Mouse (Mus musculus) brain, embryonic 14.5 days (tissue): ENCODE measurements at regions not wholly inside any gene's neighbourhood (a gene's known extent, or its start where the extent isn't known, plus 50 kb on each side); places are given as distances from the start of the nearest gene placed in this dataset.
A peak's percentile ranks its signal among the peaks of the same experiment; 100 is the strongest.

Experiments
- DNase-seq: peaks from one replicate; pipeline ENCODE4 v3.0.0-alpha.2; 2011; ENCODE audit warnings: low read depth
- CTCF ChIP-seq: fragments of 200-500 bp; IDR thresholded peaks from 2 replicates; pipeline ENCODE4 v1.5.1; 2012; ENCODE audit warnings: inconsistent platforms, mild to moderate bottlenecking, moderate library complexity, borderline replicate concordance; ENCODE audit not compliant: insufficient read depth, insufficient read length; ENCODE audit errors: extremely low read depth
- POLR2A ChIP-seq: fragments of 200-500 bp; IDR thresholded peaks from 2 replicates; pipeline ENCODE4 v1.6.1; 2012; ENCODE audit warnings: mild to moderate bottlenecking, inconsistent platforms, borderline replicate concordance; ENCODE audit not compliant: poor library complexity, insufficient read depth, insufficient read length, severe bottlenecking; ENCODE audit errors: extremely low read depth

DNA sequence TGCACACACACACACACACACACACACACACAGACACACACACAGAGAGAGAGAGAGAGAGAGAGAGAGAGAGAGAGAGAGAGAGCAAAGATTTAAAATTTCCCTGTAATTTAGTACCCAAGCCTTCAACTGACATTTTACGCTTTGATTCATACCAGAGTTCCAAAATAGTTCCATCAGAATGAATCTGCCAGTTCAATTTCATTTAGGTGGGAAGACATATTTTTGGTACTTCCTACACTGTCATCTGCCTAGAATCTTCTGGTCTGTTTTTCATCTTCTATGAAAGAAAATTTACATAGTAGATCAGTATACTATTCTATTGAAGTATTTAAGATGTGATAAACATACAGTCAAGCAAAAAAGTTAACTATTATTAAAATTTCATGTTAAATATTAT is 1177.4 kb downstream of the Zpld1 start:
- DNase-seq, result no peak
- no peak for TF ChIP-seq CTCF
- no peak for TF ChIP-seq POLR2A

DNA sequence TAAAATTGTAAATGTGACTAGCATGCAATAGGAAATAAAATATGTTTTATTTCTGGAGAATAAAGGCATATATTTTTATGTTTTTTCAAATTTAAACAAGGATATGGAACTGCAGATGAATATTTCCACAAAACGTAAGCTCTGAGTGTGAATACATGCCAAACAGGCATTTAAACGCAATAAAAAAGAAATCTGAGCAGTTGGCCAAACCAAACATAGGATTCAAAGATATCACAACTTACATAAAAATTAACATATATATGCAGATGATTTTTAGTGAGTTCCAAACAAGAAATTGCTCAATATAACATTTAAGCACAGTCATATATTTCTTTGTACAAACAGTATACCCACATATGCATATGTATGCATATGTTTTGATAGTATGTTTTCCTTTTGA is 1199.1 kb downstream of the Zpld1 start:
- peak; percentile 54 for DNase-seq
- no peak for TF ChIP-seq POLR2A
- TF ChIP-seq CTCF, result no peak

GRCm38 (mm10) chr16:54092206-54092605 is 1205.6 kb downstream of the Zpld1 start:
- peak; percentile 80 for DNase-seq
- no peak for TF ChIP-seq CTCF
- no peak for TF ChIP-seq POLR2A

DNA sequence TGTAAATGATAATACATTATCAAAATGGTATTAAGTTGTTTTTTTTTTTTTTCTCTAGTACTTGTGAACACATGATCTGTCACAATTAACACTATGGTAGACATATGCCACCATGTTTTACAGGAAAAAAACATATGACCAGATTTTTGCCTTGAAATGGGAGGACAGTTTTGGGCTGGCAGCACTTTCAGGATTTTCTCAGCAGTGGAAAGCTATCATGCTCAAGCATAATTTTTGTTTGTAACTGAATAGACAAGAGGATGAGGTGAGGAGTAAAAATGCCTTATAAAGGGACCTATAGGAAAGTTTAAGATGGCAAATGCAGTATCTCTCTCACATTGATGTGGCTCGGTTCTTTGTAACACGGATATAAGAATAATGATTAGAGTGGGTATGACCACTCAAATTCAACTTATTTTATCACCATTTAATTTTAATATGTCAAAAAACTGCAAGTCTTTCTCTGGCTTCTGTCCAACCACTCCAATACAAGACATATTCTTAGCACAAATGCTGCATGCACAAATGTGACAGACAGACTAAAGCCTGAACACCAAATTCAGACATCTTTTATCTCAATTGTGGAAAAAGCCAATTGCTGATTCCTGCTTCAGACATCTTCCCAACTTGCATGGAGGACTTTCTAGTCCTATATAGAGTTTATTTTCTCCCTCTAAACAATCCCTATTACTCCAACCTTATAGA is 1206.6 kb downstream of the Zpld1 start:
- DNase-seq, result peak; percentile 75
- TF ChIP-seq POLR2A (no peak), CTCF (no peak)

GRCm38 (mm10) chr16:54080518-54080917 is 1217.3 kb downstream of the Zpld1 start:
- no peak for TF ChIP-seq CTCF
- no peak for TF ChIP-seq POLR2A
- no peak for DNase-seq

DNA sequence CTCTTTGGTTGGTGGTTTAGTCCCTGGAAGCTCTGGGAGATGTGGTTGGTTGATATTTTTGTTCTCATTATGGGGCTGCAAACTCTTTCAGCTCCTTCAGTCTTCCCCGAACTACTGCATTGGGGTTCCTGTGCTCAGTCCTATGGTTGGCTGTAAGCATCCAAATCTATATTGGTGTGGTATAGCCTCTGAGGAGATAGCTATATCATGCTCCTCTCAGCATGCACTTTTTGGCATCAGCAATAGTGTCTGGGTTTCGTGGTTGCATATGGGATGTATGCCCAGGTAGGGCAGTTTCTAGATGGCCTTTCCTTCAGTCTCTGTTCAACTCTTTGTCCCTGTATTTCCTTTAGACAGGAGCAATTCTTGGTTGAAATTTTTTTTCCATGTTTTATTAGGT is 1250.0 kb downstream of the Zpld1 start:
- TF ChIP-seq POLR2A (no peak), CTCF (no peak)
- no peak for DNase-seq

DNA sequence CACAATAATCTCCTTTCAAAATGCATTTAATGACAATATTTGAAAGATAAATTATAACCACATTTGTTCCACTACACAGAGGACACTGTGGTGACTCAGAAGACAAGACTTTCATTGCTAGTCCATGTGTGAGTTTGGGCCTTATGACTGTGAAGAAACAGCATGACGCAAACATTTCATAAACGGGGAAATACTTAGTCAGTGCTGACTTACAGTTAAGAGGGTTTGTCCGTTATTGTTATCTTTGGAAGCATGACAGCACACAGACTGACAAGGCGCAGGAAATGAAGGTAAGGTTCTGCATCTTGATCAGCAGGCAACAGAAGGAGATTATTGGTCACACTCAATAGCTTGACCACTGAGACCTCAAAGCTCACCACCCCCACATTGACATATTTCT is 1255.8 kb downstream of the Zpld1 start:
- no peak for DNase-seq

DNA sequence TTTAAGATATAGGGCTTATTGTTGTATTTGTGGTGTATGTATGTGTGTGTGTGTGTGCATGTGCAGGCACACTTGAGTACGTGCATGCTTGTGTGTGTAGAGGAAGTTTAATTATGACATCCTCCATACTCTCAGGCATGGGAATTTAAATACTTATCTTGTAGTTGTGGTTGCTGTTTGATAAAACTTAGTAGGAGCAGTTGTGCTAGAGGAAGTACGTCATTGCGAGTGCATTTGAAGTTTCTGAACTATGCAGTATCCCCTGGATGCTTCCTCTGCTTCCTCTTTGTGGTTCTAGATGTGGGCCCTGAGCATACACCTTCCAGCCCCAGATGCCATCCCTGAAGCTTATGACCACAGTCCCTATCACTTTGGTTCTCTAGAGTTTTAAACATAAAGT is 1281.5 kb downstream of the Zpld1 start:
- DNase-seq, result no peak
- no peak for TF ChIP-seq POLR2A
- TF ChIP-seq CTCF, result no peak

More for the DNA sequence above, 1255.8 kb downstream of the Zpld1 start:
- TF ChIP-seq POLR2A (no peak), CTCF (no peak)

DNA sequence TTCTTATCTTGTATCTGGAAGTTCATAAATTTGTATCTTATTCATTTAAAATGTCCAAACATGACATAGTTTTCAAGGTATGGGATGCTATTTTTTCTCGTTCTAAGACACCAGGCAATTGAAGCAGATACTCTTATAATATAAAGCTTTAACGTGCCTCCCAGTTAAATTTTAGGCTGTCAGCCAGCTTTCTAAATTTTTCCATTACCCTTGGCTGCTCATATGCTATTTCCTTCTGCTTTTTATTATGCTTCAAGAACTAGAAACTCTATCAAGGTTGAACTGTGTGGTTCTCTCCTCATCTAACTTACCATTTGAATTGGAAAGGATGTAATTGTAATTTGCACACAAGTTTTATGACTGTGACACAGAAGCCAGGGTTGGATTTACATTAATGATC is 1324.1 kb downstream of the Zpld1 start:
- DNase-seq, result no peak
- TF ChIP-seq CTCF (no peak), POLR2A (no peak)

GRCm38 (mm10) chr16:53956646-53957045 is 1341.1 kb downstream of the Zpld1 start:
- TF ChIP-seq CTCF, result no peak
- DNase-seq, result peak; percentile 70

DNA sequence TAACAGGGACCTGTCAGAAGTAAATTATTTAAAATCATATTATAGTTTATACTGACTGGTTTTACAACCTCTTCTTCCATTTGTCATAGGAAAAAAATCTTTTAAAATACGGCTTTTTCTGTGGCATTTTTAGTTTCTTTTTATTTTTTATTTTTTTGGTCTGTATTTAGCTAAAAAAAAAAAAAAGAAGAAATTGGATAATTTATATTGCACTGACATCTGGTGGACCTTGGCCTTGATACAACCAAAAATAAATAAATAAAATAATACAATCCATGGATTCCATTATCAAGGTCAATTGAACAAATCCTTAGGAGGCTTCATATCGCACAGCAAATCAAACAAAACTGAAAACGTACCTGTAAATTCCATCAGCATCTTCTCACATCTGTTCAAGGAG is 1352.5 kb downstream of the Zpld1 start:
- TF ChIP-seq CTCF, result no peak
- TF ChIP-seq POLR2A, result no peak
- peak; percentile 9 for DNase-seq

DNA sequence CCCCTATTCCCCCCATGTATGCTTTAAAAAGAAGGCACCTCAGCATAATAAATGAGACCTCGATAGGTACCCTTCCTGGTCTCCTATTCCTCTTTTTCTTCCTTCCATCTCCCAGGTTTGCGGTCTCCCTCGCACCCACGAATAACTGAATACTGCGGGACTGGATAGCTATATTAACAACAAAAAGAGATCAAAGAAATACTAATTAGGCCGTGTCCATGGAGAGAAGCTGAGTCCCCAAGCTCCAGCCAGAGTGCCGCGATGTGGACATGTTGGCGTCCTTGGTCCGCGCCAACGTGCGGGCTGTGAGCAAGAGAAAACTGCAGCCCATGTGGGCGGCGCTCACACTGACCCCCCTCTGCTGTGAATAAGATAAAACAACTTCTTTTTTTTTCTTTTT is 1382.0 kb downstream of the Zpld1 start:
- DNase-seq, result no peak
- TF ChIP-seq POLR2A (no peak), CTCF (no peak)

DNA sequence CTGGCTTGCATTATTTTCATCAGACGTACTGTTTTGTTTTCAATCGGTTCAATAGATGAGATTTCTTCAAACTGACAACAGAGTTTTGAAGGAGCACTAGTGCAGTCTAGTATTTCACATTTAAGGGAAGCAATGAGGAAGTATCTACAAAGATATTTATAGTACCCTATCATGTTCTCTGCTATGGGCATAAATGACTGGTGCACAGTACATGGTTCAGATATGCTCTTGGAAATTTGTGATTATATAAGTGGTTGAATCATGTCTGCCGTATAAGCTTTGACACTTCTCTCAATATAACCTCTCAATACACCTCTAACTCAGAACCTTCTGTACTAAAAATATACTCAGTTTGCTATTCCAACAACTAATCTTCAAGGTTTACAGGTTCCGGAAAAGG is 1390.7 kb downstream of the Zpld1 start:
- TF ChIP-seq POLR2A, result no peak
- no peak for TF ChIP-seq CTCF
- DNase-seq, result no peak

GRCm38 (mm10) chr16:53903795-53904194 is 1394.0 kb downstream of the Zpld1 start:
- TF ChIP-seq CTCF (no peak), POLR2A (no peak)
- no peak for DNase-seq
